Mouse (Mus musculus) heart, postnatal 0 days (tissue): Measurements from ENCODE around the gene Dync1li1. TPM values are rescaled to one million over a fixed set of nuclear protein-coding genes. Genes with fewer than 3 reads are reported as not detected.

Experiments used
- ATAC-seq: fragments of 200-750 bp; cut with Nextera tagmentation; 2 replicates; pipeline ENCODE4 v1.8.0; 2017; ENCODE audit warnings: low read depth, moderate number of reproducible peaks, moderate library complexity; ENCODE audit not compliant: insufficient read depth
- DNase-seq: peaks from one replicate; pipeline ENCODE4 v3.0.0-alpha.2; 2016; ENCODE audit warnings: low spot score
- H3K27ac ChIP-seq: fragments of 300-500 bp; sonication (generic); 2 replicates; pipeline ENCODE4 v1.5.1; 2014; ENCODE audit warnings: low read depth, mild to moderate bottlenecking
- H3K27me3 ChIP-seq: fragments of 300-500 bp; sonication (generic); 2 replicates; pipeline ENCODE4 v1.6.1; 2014; ENCODE audit warnings: low read length, mixed read lengths; ENCODE audit not compliant: control insufficient read depth, insufficient read depth
- H3K36me3 ChIP-seq: fragments of 300-500 bp; sonication (generic); replicated peaks from 2 replicates; pipeline ENCODE4 v1.6.1; 2014; ENCODE audit warnings: low read length, mixed read lengths; ENCODE audit not compliant: control insufficient read depth, insufficient read depth
- H3K4me1 ChIP-seq: fragments of 300-500 bp; sonication (generic); 2 replicates; pipeline ENCODE4 v1.6.1; 2014; ENCODE audit warnings: antibody characterized with exemption; ENCODE audit not compliant: control insufficient read depth, insufficient read depth
- H3K4me2 ChIP-seq: fragments of 300-500 bp; sonication (generic); 2 replicates; pipeline ENCODE4 v1.6.1; 2014; ENCODE audit warnings: low read depth, mild to moderate bottlenecking, low read length, moderate library complexity
- H3K4me3 ChIP-seq: fragments of 300-500 bp; sonication (generic); 2 replicates; pipeline ENCODE4 v1.5.1; 2014; ENCODE audit warnings: low read depth, low read length
- H3K9ac ChIP-seq: fragments of 300-500 bp; sonication (generic); replicated peaks from 2 replicates; pipeline ENCODE4 v1.6.1; 2014; ENCODE audit warnings: low read depth, low read length, mixed read lengths
- H3K9me3 ChIP-seq: fragments of 300-500 bp; sonication (generic); replicated peaks from 2 replicates; pipeline ENCODE4 v1.6.1; 2016; ENCODE audit warnings: low read length; ENCODE audit not compliant: control insufficient read depth
- CTCF ChIP-seq: IDR thresholded peaks from 2 replicates; pipeline ENCODE4 v1.5.1; 2016; ENCODE audit warnings: antibody characterized with exemption, control low read depth, low read depth
- EP300 ChIP-seq: IDR thresholded peaks from 2 replicates; pipeline ENCODE4 v1.6.1; 2016; ENCODE audit warnings: antibody characterized with exemption, low read depth
- WGBS: fragments of 180-500 bp; shearing (Covaris S2); extraction: QIAGEN DNeasy Blood & Tissue Kit; methylation state at CpG from one replicate; pipeline ENCODE4 v1.1.7; 2014; 5-methylcytosine and 5-hydroxymethylcytosine counted together
- polyA plus RNA-seq: library from polyadenylated mRNA; unstranded; fragments of >200 nt; fragmentation: Nextera tagmentation; extraction: Ambion mirVana; gene quantifications from 2 replicates; pipeline ENCODE4 v1.2.1, GENCODE M21; 2015
- total RNA-seq: library from RNA; depleted of rRNA; stranded (reverse); fragments of >200 nt; gene quantifications from 2 replicates; pipeline ENCODE4 v1.2.3, GENCODE M21; 2014; ENCODE audit warnings: low replicate concordance

Gene Dync1li1
- total and polyA plus RNA-seq, 2 experiments from 2014 or later = 75.2 to 84.0 TPM

- peak within 1 kb of the TSS; percentile 84 for H3K4me2 ChIP-seq
- H3K4me3 ChIP-seq = peak within 1 kb of the TSS; percentile 83
- H3K9me3 ChIP-seq = no peaks in the 10 kb centered on the region
- ATAC-seq (peak; percentile 90), DNase-seq (peak; percentile 97)
- H3K27ac ChIP-seq = peak within 1 kb of the TSS; percentile 95
- peaks cover 25% of the 10 kb centered on the region for H3K4me1 ChIP-seq
- H3K9ac ChIP-seq = peak within 1 kb of the TSS; percentile 83
- WGBS = under 1% methylated on average over 53 of the region's 53 CpGs
- H3K36me3 ChIP-seq = no peaks in the 10 kb centered on the region
- TF ChIP-seq CTCF (peak; percentile 52), EP300 (no peak)
- no peaks in the 10 kb centered on the region for H3K27me3 ChIP-seq
These were observed 42.6 kb downstream of the Dync1li1 start, which contains the start of gene Cmtm6 for GRCm38 (mm10) chr9:114731011-114731755. Cmtm6 (plus strand) TSS chr9:114731116.

GRCm38 (mm10) chr9:114731871-114732682 lies 43.5 kb downstream of the Dync1li1 start:
- WGBS = 60% methylated on average over 12 of the region's 12 CpGs
- H3K9ac ChIP-seq = peak overlapping the region; percentile 83
- peak overlapping the region; percentile 83 for H3K4me3 ChIP-seq
- H3K4me1 ChIP-seq = peaks cover 34% of the 10 kb centered on the region
- H3K27ac ChIP-seq = peak overlapping the region; percentile 95
- no peak for ATAC-seq
- no peaks in the 10 kb centered on the region for H3K27me3 ChIP-seq
- DNase-seq = no peak
- no peak for TF ChIP-seq CTCF
- no peak for TF ChIP-seq EP300
- H3K36me3 ChIP-seq = no peaks in the 10 kb centered on the region
- no peaks in the 10 kb centered on the region for H3K9me3 ChIP-seq
- H3K4me2 ChIP-seq = peak overlapping the region; percentile 84

- H3K9me3 ChIP-seq = no peaks in the 10 kb centered on the region
- H3K4me3 ChIP-seq = no peak overlapping the region
- no peaks in the 10 kb centered on the region; the same call in 1 of the 2 replicates for H3K36me3 ChIP-seq
- no peak for DNase-seq
- H3K27me3 ChIP-seq = no peaks in the 10 kb centered on the region
- peak overlapping the region; percentile 14; the same call in 1 of the 2 replicates for H3K4me2 ChIP-seq
- peaks cover 40% of the 10 kb centered on the region for H3K4me1 ChIP-seq
- 37% methylated on average over 2 of the region's 2 CpGs for WGBS
- peak overlapping the region; percentile 54; the same call in 1 of the 2 replicates for H3K27ac ChIP-seq
- no peak for ATAC-seq
- TF ChIP-seq EP300 = no peak
- TF ChIP-seq CTCF = no peak
- no peak overlapping the region for H3K9ac ChIP-seq
These were observed 44.6 kb downstream of the Dync1li1 start for GRCm38 (mm10) chr9:114733238-114733637.

- 0 out of 2 replicates have a peak, but pooled peaks have one; percentile 38 for TF ChIP-seq EP300
- no peak for TF ChIP-seq CTCF
- Histone ChIP-seq H3K27ac (peak overlapping the region; percentile 80), H3K9me3 (no peaks in the 10 kb centered on the region), H3K9ac (no peak overlapping the region), H3K27me3 (no peaks in the 10 kb centered on the region), H3K4me1 (peaks cover 40% of the 10 kb centered on the region), H3K4me3 (no peak overlapping the region), H3K36me3 (peaks cover 20% of the 10 kb centered on the region), H3K4me2 (peak overlapping the region; percentile 24)
- ATAC-seq (peak; percentile 86), DNase-seq (peak; percentile 84)
- 9% methylated on average over 11 of the region's 11 CpGs for WGBS
These were observed 47.9 kb downstream of the Dync1li1 start for GRCm38 (mm10) chr9:114736442-114736841.

- peaks cover 22% of the 10 kb centered on the region for H3K4me1 ChIP-seq
- 81% methylated on average over 9 of the region's 9 CpGs for WGBS
- ATAC-seq = no peak
These were observed 51.7 kb downstream of the Dync1li1 start for GRCm38 (mm10) chr9:114740336-114740735.

More at GRCm38 (mm10) chr9:114740336-114740735, 51.7 kb downstream of the Dync1li1 start:
- Histone ChIP-seq H3K27me3 (no peaks in the 10 kb centered on the region), H3K27ac (no peak overlapping the region), H3K9me3 (no peaks in the 10 kb centered on the region), H3K4me3 (no peak overlapping the region), H3K36me3 (peaks cover 20% of the 10 kb centered on the region), H3K4me2 (no peak overlapping the region), H3K9ac (no peak overlapping the region)
- TF ChIP-seq EP300 (no peak), CTCF (no peak)
- DNase-seq = no peak
